Mouse (Mus musculus) left cerebral cortex, adult 18-20 months (tissue): ENCODE data around the gene 1700017N19Rik. TPM values are rescaled to one million over a fixed set of nuclear protein-coding genes. Genes with fewer than 3 reads are reported as not detected.

Experiments
- DNase-seq, 2 experiments: peaks; one replicate each; pipeline ENCODE4 v3.0.0; 2021 to 2022; ENCODE audit warnings: low spot score in 2 of 2, mixed read lengths in 1 of 2
- total RNA-seq, 2 experiments: library from RNA; stranded (reverse); gene quantifications; 2 replicates each; pipeline ENCODE4 v1.2.3; 2021

Gene 1700017N19Rik
- total RNA-seq, 2 experiments from 2014 or later, result not detected

DNA sequence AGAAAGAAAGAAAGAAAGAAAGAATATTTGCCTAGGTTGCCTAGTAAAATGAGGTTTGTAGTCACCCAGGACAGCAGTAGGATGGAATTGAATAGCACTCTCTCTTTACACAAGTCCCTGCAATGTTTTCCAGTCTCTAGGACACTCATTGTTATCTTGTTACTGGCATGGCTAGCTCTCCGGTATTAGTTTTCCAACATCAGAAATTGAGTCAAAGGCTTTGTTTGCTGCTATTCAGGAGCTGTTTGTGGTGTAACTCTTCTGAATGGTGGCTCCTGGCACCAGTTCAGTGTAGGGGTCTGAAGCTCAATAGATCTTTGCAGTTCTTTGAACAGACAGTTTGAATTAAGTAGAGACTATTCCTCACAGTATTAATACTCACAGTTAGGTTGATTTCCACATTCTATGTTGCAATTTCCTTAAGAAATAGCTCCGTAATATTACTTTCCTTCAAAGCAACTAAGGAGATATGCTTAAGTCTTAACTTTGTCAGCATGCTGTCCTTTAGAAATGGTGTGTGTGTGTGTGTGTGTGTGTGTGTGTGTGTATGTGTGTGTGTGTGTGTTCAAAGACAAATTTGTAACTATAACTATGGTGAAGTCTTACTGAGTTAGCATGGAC lies 71.8 kb downstream of the 1700017N19Rik start:
- DNase-seq, result no peak

Other genes with a start within 250 kb of the 1700017N19Rik start
- not detected for gene Gm4302, start 249.6 kb upstream of the 1700017N19Rik start, total RNA-seq
- gene Gm4303, start 244.5 kb upstream of the 1700017N19Rik start, total RNA-seq, result not detected
- gene Gm4305, start 239.4 kb upstream of the 1700017N19Rik start, total RNA-seq, result not detected
- gene Gm4307, start 229.1 kb upstream of the 1700017N19Rik start, total RNA-seq, result not detected
- gene Gm4312, start 207.9 kb upstream of the 1700017N19Rik start, total RNA-seq, result not detected
- gene Tmtc3, start 103.1 kb upstream of the 1700017N19Rik start, total RNA-seq, result 10 to 100 TPM; 12.7 to 16.3 TPM
- 10 to 100 TPM; 15.2 to 17.2 TPM for gene Cep290, start 102.9 kb upstream of the 1700017N19Rik start, total RNA-seq
- 10 to 100 TPM; 23.3 to 24.0 TPM for gene 4930430F08Rik, start 61 bp upstream of the 1700017N19Rik start, total RNA-seq